Mouse (Mus musculus) neural tube, embryonic 15.5 days (tissue): ENCODE results near the gene Cbfb. TPM values are rescaled to one million over a fixed set of nuclear protein-coding genes. Genes with fewer than 3 reads are reported as not detected.
"Not testable (repeated sequence)": the region's sequence is repeated elsewhere in the genome, so short reads cannot be mapped to it uniquely, and the experiment has no call there.

ENCODE experiments used
- ATAC-seq: fragments of 200-750 bp; cut with Nextera tagmentation; 2 replicates; pipeline ENCODE4 v1.8.0; 2017; ENCODE audit warnings: mild to moderate bottlenecking, moderate TSS enrichment, moderate library complexity; ENCODE audit not compliant: low FRiP score
- H3K27ac ChIP-seq: fragments of 300-500 bp; sonication (generic); replicated peaks from 2 replicates; pipeline ENCODE4 v1.5.1; 2015; ENCODE audit warnings: mild to moderate bottlenecking, inconsistent platforms
- H3K27me3 ChIP-seq: fragments of 300-500 bp; sonication (generic); replicated peaks from 2 replicates; pipeline ENCODE4 v1.6.1; 2015; ENCODE audit warnings: inconsistent platforms
- H3K36me3 ChIP-seq: fragments of 300-500 bp; sonication (generic); 2 replicates; pipeline ENCODE4 v1.6.1; 2015; ENCODE audit warnings: inconsistent platforms
- H3K4me1 ChIP-seq: fragments of 300-500 bp; sonication (generic); 2 replicates; pipeline ENCODE4 v1.6.1; 2015; ENCODE audit warnings: inconsistent platforms
- H3K4me2 ChIP-seq: fragments of 300-500 bp; sonication (generic); 2 replicates; pipeline ENCODE4 v1.6.1; 2015; ENCODE audit warnings: inconsistent platforms, mild to moderate bottlenecking, moderate library complexity
- H3K4me3 ChIP-seq: fragments of 300-500 bp; sonication (generic); replicated peaks from 2 replicates; pipeline ENCODE4 v1.5.1; 2015; ENCODE audit warnings: mild to moderate bottlenecking, inconsistent platforms
- H3K9ac ChIP-seq: fragments of 300-500 bp; sonication (generic); replicated peaks from 2 replicates; pipeline ENCODE4 v1.6.1; 2015; ENCODE audit warnings: mild to moderate bottlenecking, inconsistent platforms
- H3K9me3 ChIP-seq: fragments of 300-500 bp; sonication (generic); replicated peaks from 2 replicates; pipeline ENCODE4 v1.6.1; 2016; ENCODE audit warnings: inconsistent platforms
- WGBS: fragments of 180-500 bp; shearing (Covaris S2); methylation state at CpG from one replicate; pipeline ENCODE4 v1.1.7; 2015; ENCODE audit warnings: mixed read lengths; 5-methylcytosine and 5-hydroxymethylcytosine counted together
- polyA plus RNA-seq: library from polyadenylated mRNA; unstranded; fragments of >200 nt; fragmentation: Nextera tagmentation; extraction: Ambion mirVana; gene quantifications from 2 replicates; pipeline ENCODE4 v1.2.1, GENCODE M21; 2015

Gene Cbfb
- polyA plus RNA-seq, 1 experiment from 2014 or later: 34.0 TPM

DNA sequence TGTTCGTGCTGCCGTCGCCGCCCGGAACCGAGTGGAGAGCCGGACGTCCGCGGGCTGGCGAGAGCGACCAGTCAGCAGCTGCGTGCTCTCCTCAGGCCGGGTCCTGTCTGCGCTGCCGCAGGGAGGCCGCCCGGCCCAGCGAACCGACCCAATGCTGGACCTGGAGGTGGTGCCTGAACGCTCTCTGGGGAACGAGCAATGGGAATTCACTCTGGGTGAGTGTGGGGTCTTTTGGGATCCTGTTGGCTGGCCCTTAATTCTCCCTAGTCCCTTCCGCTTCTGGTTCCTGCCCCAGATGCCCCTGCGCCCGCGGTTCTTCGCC is 54.8 kb downstream of the Cbfb start:
- peak overlapping the region; percentile 89 for H3K4me2 ChIP-seq
- peaks cover 25% of the 10 kb centered on the region for H3K4me1 ChIP-seq
- no peaks in the 10 kb centered on the region for H3K36me3 ChIP-seq
- WGBS: 0% methylated on average over 27 of the region's 27 CpGs
- ATAC-seq: no peak; the same call in 1 of the 2 replicates
- H3K9me3 ChIP-seq: no peaks in the 10 kb centered on the region
- peak overlapping the region; percentile 89 for H3K27ac ChIP-seq
- H3K27me3 ChIP-seq: no peaks in the 10 kb centered on the region
- peak overlapping the region; percentile 98 for H3K4me3 ChIP-seq
- peak overlapping the region; percentile 95 for H3K9ac ChIP-seq

- Histone ChIP-seq H3K36me3 (no peaks in the 10 kb centered on the region), H3K4me2 (peak overlapping the region; percentile 89), H3K27me3 (no peaks in the 10 kb centered on the region), H3K9me3 (no peaks in the 10 kb centered on the region), H3K27ac (no peak overlapping the region), H3K4me3 (peak overlapping the region; percentile 98), H3K9ac (peak overlapping the region; percentile 95), H3K4me1 (peaks cover 25% of the 10 kb centered on the region)
- 21% methylated on average over 6 of the region's 6 CpGs for WGBS
- no peak for ATAC-seq
These were observed 55.4 kb downstream of the Cbfb start for GRCm38 (mm10) chr8:105225917-105226316.

DNA sequence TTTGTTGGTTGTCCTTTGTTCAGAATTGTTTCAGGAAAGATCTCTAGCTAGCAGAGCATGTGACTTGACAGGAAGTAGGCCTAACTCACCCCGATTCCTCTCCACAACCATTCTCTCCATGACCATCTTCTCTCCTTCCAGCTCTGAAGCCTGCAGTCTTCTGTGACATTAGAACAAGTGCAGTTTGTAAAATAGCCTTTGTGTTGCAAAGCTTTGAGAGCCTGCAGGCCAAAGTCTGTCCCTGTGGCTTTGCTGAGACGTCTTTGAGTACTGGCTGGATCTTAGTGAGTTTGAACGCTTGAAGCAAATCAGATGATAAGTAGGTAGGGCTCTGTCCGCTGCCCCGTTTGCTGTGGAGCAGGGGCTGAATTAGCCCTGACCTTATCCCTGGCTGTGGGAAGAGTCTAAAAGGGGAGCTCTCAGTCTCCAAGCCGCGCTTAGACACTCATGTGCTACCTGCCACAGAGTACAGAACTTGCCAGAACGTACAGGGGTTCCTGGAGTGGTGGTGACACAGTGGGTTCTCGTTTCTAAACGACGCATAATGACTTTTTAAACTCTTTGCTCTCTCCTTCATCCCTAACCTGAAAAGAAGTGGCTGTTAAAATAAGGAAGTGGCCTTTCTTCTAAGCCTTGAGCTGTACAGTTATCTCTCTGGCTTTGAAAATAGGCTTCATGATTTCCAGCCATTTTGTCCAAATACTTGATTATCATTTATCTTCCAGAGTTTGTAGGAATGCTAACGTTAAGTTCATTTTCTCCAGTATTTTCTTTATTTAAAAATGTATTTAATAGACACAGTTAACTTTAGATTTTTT is 61.2 kb downstream of the Cbfb start:
- WGBS: 84% methylated on average over 12 of the region's 12 CpGs
- no peaks in the 10 kb centered on the region for H3K27me3 ChIP-seq
- no peak for ATAC-seq
- H3K36me3 ChIP-seq: peaks cover 15% of the 10 kb centered on the region
- H3K4me2 ChIP-seq: no peak overlapping the region
- H3K4me3 ChIP-seq: no peak overlapping the region
- H3K9me3 ChIP-seq: no peaks in the 10 kb centered on the region
- no peak overlapping the region for H3K9ac ChIP-seq
- peaks cover 5% of the 10 kb centered on the region; the same call in 1 of the 2 replicates for H3K4me1 ChIP-seq
- H3K27ac ChIP-seq: no peak overlapping the region

GRCm38 (mm10) chr8:105232321-105232693 is 61.8 kb downstream of the Cbfb start:
- H3K27ac ChIP-seq, H3K4me2 ChIP-seq, H3K4me3 ChIP-seq, H3K27me3 ChIP-seq, H3K4me1 ChIP-seq, ATAC-seq, H3K9ac ChIP-seq, H3K9me3 ChIP-seq: not testable (repeated sequence)
- H3K36me3 ChIP-seq: peaks cover 15% of the 10 kb centered on the region
- WGBS: 96% methylated on average over 4 of the region's 4 CpGs

DNA sequence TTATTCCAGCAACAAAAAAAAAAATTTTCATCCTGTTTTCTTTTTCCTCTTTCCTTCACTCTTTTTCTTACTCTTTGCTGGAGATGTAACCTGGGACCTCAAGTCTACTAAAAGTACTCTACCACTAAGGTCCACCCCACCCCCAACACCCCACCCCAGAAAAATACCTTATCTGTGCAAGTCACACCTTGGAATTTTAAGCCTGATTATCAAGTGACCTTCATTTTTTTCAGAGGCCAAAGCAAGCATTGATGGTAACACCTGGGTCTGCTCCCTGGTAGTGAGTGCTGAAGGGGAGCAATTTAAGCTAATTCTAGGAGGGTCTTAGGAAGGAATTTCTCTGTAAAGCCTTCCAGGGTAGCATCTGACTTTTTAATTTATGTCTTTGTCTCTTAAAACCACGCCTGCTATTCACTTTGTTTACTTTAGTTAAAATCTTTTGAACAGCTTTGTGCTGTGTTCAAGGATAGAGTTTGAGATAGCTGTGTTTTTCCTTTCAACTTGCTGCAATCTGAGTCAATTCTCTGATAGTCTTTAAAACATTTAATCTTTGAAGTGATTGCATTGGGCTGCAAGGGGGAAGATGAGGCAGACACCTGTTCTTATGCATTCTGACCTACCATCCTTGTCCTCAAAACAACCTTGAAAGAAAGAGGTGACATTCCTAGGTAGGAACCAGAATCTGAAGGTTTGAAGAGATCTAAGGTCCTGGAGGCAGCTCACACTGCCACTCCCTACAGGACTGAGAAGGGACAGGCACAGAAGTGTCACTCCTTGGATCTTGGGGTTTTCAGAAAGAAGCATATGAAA is 62.9 kb downstream of the Cbfb start:
- Histone ChIP-seq H3K9me3 (no peaks in the 10 kb centered on the region), H3K4me1 (no peaks in the 10 kb centered on the region), H3K27ac (no peak overlapping the region), H3K9ac (no peak overlapping the region), H3K4me3 (no peak overlapping the region), H3K36me3 (peaks cover 19% of the 10 kb centered on the region), H3K27me3 (no peaks in the 10 kb centered on the region), H3K4me2 (no peak overlapping the region)
- no peak for ATAC-seq
- 69% methylated on average over 1 of the region's 1 CpGs for WGBS

DNA sequence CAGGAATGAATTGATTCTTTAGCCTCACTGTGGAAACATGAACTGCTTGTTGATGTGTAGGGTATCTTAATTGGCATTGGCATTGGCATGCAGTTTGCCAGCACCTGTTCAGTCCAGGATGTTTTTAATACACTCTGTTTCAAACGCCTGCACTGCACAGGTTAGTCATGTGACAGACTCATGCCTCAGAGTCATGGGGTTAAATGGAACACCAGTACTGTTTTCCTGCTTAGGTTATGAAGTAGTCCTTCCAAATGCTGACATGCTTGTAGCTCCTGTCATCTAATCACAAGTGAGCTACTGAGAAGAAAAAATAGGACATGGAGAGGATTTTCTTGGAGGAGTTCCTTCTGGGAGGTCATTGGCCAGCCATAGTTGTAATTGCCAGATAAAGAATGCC is 64.7 kb downstream of the Cbfb start:
- no peak for ATAC-seq
- no peak overlapping the region for H3K4me2 ChIP-seq
- H3K4me3 ChIP-seq: no peak overlapping the region
- peaks cover 36% of the 10 kb centered on the region for H3K36me3 ChIP-seq
- WGBS: 89% methylated on average over 1 of the region's 1 CpGs
- no peak overlapping the region for H3K9ac ChIP-seq
- H3K27ac ChIP-seq: no peak overlapping the region
- no peaks in the 10 kb centered on the region for H3K4me1 ChIP-seq
- no peaks in the 10 kb centered on the region for H3K9me3 ChIP-seq
- no peaks in the 10 kb centered on the region for H3K27me3 ChIP-seq

- Histone ChIP-seq H3K9me3 (no peaks in the 10 kb centered on the region), H3K9ac (no peak overlapping the region), H3K4me1 (no peaks in the 10 kb centered on the region), H3K36me3 (peaks cover 55% of the 10 kb centered on the region), H3K27ac (no peak overlapping the region), H3K4me2 (no peak overlapping the region), H3K4me3 (no peak overlapping the region), H3K27me3 (no peaks in the 10 kb centered on the region)
- no peak for ATAC-seq
- whole genome bisulfite sequencing: 93% methylated on average over 14 of the region's 14 CpGs
These were observed 67.1 kb downstream of the Cbfb start for GRCm38 (mm10) chr8:105237442-105238142.

DNA sequence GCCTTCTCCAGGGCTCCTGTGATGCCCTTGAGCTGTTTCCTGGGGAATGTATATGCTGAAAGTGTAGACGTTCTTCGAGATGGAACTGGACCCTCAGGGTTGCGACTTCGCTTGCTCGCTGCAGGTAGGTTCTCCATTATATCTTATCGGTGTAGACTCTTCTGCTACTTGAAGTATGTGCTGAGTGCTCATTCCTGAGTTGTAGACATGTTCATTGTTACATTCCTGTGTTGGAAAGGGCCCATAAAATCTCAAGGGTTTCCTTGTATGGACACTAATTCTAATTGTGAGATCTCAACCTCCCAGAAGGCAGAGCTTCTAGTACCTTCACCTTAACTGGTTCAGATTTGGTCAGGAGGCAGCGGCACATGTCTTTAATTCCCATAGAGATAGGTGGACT is 70.5 kb downstream of the Cbfb start:
- no peak for ATAC-seq
- H3K36me3 ChIP-seq: peaks cover 50% of the 10 kb centered on the region

DNA sequence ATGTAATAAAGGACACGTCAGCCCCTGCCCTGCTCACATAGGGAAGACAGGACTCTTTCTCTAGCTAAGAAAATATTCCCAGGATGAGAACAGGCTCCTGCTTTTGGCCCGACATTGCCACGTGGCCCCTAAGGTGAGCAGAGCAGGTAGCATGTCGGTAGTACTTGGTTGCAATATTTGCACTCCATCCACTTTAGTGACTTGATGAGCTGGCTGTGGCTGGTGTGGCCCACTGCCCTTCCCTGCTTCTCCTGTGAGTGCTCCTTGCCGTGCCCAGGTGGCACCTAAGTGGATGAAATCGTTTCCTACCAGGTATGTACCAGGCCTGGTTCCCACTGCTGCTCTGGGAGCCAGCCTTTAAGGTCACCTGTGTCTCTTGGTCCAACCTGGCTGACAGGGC is 81.5 kb downstream of the Cbfb start:
- no peak for ATAC-seq
- H3K27ac ChIP-seq: no peak overlapping the region
- peaks cover 14% of the 10 kb centered on the region for H3K27me3 ChIP-seq
- no peak overlapping the region for H3K4me3 ChIP-seq
- H3K9ac ChIP-seq: no peak overlapping the region
- H3K36me3 ChIP-seq: peaks cover 57% of the 10 kb centered on the region
- no peaks in the 10 kb centered on the region for H3K9me3 ChIP-seq
- no peak overlapping the region for H3K4me2 ChIP-seq
- peaks cover 21% of the 10 kb centered on the region for H3K4me1 ChIP-seq
- 93% methylated on average over 6 of the region's 6 CpGs for WGBS

More for the DNA sequence above, 70.5 kb downstream of the Cbfb start:
- Histone ChIP-seq H3K27ac (no peak overlapping the region), H3K27me3 (no peaks in the 10 kb centered on the region), H3K4me2 (no peak overlapping the region), H3K4me1 (no peaks in the 10 kb centered on the region), H3K9me3 (no peaks in the 10 kb centered on the region), H3K4me3 (no peak overlapping the region), H3K9ac (no peak overlapping the region)
- 96% methylated on average over 7 of the region's 7 CpGs for WGBS

GRCm38 (mm10) chr8:105252680-105253537 is 82.4 kb downstream of the Cbfb start:
- 94% methylated on average over 10 of the region's 10 CpGs for WGBS
- Histone ChIP-seq H3K9me3 (no peaks in the 10 kb centered on the region), H3K36me3 (peaks cover 48% of the 10 kb centered on the region), H3K4me1 (peaks cover 21% of the 10 kb centered on the region), H3K4me3 (no peak overlapping the region), H3K9ac (no peak overlapping the region), H3K4me2 (peak overlapping the region; percentile 97; the same call in 1 of the 2 replicates), H3K27me3 (peaks cover 21% of the 10 kb centered on the region), H3K27ac (no peak overlapping the region)
- no peak for ATAC-seq

DNA sequence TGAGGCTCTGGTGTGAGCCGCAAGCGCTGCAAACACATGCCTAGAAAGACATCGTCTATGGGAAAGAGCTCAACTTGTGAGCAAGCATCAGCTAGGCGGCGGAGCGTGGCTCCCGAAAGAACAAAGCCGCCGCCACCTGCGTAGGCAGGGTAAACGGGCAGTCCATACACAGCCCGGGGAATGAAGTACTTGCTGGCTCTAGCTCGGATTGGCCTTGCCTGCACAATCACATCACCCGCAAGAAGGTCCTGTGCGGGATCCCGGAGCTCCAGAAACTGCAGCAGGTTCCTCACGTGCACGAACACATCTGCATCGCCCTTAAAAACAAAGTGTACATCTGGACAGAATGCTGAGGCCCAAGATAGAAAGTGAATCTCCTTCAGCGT is 83.3 kb downstream of the Cbfb start:
- H3K27ac ChIP-seq: peak overlapping the region; percentile 85
- H3K4me1 ChIP-seq: peaks cover 25% of the 10 kb centered on the region
- peak overlapping the region; percentile 97 for H3K4me2 ChIP-seq
- H3K9me3 ChIP-seq: no peaks in the 10 kb centered on the region
- peak; percentile 13 for ATAC-seq
- peaks cover 30% of the 10 kb centered on the region for H3K27me3 ChIP-seq
- WGBS: 30% methylated on average over 20 of the region's 20 CpGs
- H3K4me3 ChIP-seq: peak overlapping the region; percentile 64
- peaks cover 39% of the 10 kb centered on the region for H3K36me3 ChIP-seq
- H3K9ac ChIP-seq: peak overlapping the region; percentile 29; the same call in 1 of the 2 replicates
